Mouse (Mus musculus) thymus, adult 2 months (tissue): Measurements from ENCODE around the gene Cyp2t4.

Experiments
- CTCF ChIP-seq: fragments of 200-500 bp; IDR thresholded peaks from 2 replicates; pipeline ENCODE4 v1.5.1; 2012; ENCODE audit warnings: mild to moderate bottlenecking, control low read depth, low read length, moderate library complexity, borderline replicate concordance; ENCODE audit not compliant: control insufficient read depth, poor library complexity, insufficient read depth; ENCODE audit errors: extremely low read depth
- POLR2A ChIP-seq: fragments of 200-500 bp; IDR thresholded peaks from 2 replicates; pipeline ENCODE4 v1.6.1; 2012; ENCODE audit warnings: mild to moderate bottlenecking, low read length, control low read depth, moderate library complexity; ENCODE audit not compliant: control insufficient read depth, poor library complexity, insufficient read depth; ENCODE audit errors: extremely low read depth

DNA sequence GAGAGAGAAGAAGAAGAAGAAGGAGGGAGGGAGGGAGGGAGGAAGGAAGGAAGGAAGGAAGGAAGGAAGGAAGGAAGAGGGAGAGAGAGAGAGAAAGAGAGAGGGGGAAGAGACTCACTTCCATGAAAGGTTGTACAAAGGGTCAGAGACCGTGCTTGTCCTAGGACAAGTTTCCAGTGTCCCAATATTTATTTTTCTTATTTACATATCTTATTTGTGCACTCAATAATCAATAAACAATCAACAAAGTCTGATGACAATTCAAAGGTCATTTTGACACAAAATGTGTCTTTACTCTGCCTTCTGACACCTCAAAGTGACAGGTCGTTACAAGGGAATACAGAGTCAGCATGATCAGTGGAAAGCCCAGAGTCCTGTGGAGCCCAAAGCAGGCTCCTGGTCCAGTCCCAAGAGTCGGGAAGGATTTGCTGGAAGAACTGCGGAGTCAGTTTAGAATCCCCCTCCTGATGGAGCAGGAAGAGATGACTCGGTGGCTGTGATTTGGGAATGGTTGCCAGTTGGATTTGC is 29.1 kb upstream of the Cyp2t4 start:
- no peak for TF ChIP-seq CTCF
- no peak for TF ChIP-seq POLR2A
